Mouse (Mus musculus) G1E (cell line): Measurements from ENCODE around the gene Hoxd11.

Experiments
- CTCF ChIP-seq: IDR thresholded peaks from 2 replicates; pipeline ENCODE4 v1.5.1; 2012; ENCODE audit warnings: low read depth, low read length, inconsistent platforms, mixed read lengths
- GATA1 ChIP-seq: IDR thresholded peaks from 2 replicates; pipeline ENCODE4 v1.6.1; 2012; ENCODE audit warnings: borderline replicate concordance, low read length, inconsistent platforms, mixed read lengths
- GATA2 ChIP-seq: IDR thresholded peaks from 2 replicates; pipeline ENCODE4 v1.6.1; 2012; ENCODE audit warnings: low read depth, low read length, inconsistent platforms, borderline replicate concordance
- POLR2AphosphoS5 ChIP-seq: IDR thresholded peaks from 2 replicates; pipeline ENCODE4 v1.6.1; 2012; ENCODE audit warnings: low read depth, low read length, inconsistent platforms; ENCODE audit not compliant: insufficient replicate concordance
- TAL1 ChIP-seq: conservative IDR thresholded peaks from 2 replicates; pipeline ENCODE4 v1.6.1; 2012; ENCODE audit warnings: low read depth, low read length, inconsistent platforms, mixed read lengths

GRCm38 (mm10) chr2:74734996-74735811 lies 55.8 kb downstream of the Hoxd11 start:
- TF ChIP-seq CTCF (no peak), TAL1 (no peak), GATA1 (no peak), POLR2AphosphoS5 (no peak), GATA2 (no peak)
